26 mouse cellular contexts compared by ENCODE assay signal in the genomic region with DNA sequence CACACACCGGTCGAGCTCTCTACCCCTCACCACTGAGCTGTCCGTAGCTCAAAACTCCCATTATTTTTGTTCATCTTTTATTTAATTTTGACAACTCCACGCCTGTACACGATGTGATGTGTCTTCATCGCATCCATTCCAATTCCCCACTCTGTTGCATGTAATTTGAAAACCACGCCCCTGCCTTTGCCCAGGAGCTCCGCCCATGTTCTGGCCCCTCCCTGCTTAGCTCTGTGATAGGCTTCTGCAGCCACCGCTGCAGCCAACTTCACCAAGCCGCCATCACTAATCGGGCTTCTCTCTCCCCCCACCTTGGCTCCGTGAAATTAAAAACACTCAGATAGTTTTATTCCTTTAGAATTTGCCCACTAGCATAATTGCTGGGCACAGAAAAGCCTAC.
"Had no signal": no experiment of that assay in that cellular context is flagged by ENCODE, and none has a peak within 500 bp of the region (broad histone marks: within the 10 kb centered on the region; RNA-seq: fewer than 3 reads in every experiment).

No protein-coding gene starts in this region.

- H3K4me2 ChIP-seq: heart, embryonic 12.5 days; hindbrain, embryonic 12.5 days; hindbrain, embryonic 14.5 days; intestine, embryonic 15.5 days; limb, embryonic 13.5 days; limb, embryonic 15.5 days; liver, embryonic 12.5 days had no signal

- H3K4me3 ChIP-seq: gastrocnemius, adult 2 months; heart, embryonic 10.5 days; heart, embryonic 12.5 days; hindbrain, embryonic 10.5 days; hindbrain, embryonic 12.5 days; intestine, embryonic 15.5 days; limb, embryonic 13.5 days; limb, embryonic 15.5 days; liver, embryonic 12.5 days had no signal

- ATAC-seq: hindbrain, embryonic 16.5 days; inflammation-experienced regulatory T-cells, adult 6 months; intestine, embryonic 15.5 days; intestine, postnatal 0 days; liver, embryonic 12.5 days had no signal

- H3K36me3 ChIP-seq: heart, embryonic 10.5 days; heart, embryonic 12.5 days; hindbrain, embryonic 10.5 days; hindbrain, embryonic 12.5 days; intestine, embryonic 15.5 days; limb, embryonic 13.5 days; limb, embryonic 15.5 days; liver, embryonic 12.5 days had no signal

- H3K27ac ChIP-seq: gastrocnemius, adult 2 months; heart, embryonic 10.5 days; hindbrain, embryonic 10.5 days; hindbrain, embryonic 12.5 days; hindbrain, embryonic 14.5 days; intestine, embryonic 15.5 days; limb, embryonic 13.5 days; limb, embryonic 15.5 days; liver, embryonic 12.5 days; liver, embryonic 14.5 days had no signal

- DNase-seq: gastrocnemius, adult 2 months; gastrocnemius, postnatal 10 days; gastrocnemius, postnatal 25 days; heart, adult 18-20 months; heart, postnatal 10 days; heart, postnatal 4 days; kidney, adult 18-20 months; kidney, adult 8-10 months; kidney, postnatal 10 days; kidney, postnatal 25 days; layer of hippocampus, adult 9-11 months; layer of hippocampus, postnatal 36 days; left cerebral cortex, postnatal 4 days had no signal

- H3K4me1 ChIP-seq: heart, embryonic 10.5 days; heart, embryonic 12.5 days; hindbrain, embryonic 10.5 days; hindbrain, embryonic 12.5 days; intestine, embryonic 15.5 days; limb, embryonic 13.5 days; limb, embryonic 15.5 days; liver, embryonic 12.5 days had no signal

- H3K9ac ChIP-seq: heart, embryonic 12.5 days; hindbrain, embryonic 12.5 days; hindbrain, embryonic 14.5 days; intestine, embryonic 15.5 days; limb, embryonic 13.5 days; limb, embryonic 15.5 days; liver, embryonic 12.5 days; liver, embryonic 14.5 days had no signal

- H3K9me3 ChIP-seq: heart, embryonic 10.5 days; heart, embryonic 12.5 days; hindbrain, embryonic 10.5 days; hindbrain, embryonic 12.5 days; intestine, embryonic 15.5 days; limb, embryonic 13.5 days; limb, embryonic 15.5 days; liver, embryonic 12.5 days had no signal
